Mouse (Mus musculus) CH12.LX (cell line): ENCODE measurements around the gene Olfr96. TPM values are rescaled to one million over a fixed set of nuclear protein-coding genes. Genes with fewer than 3 reads are reported as not detected.

Experiments used
- DNase-seq: peaks from one replicate; pipeline ENCODE4 v3.0.0-alpha.2; 2013; ENCODE audit errors: extremely low read depth
- H3K27ac ChIP-seq: 2 replicates; pipeline ENCODE4 v1.5.1; 2012; ENCODE audit warnings: low read depth, mild to moderate bottlenecking, control low read depth, moderate library complexity; ENCODE audit not compliant: insufficient read depth
- H3K27me3 ChIP-seq: replicated peaks from 2 replicates; pipeline ENCODE3; 2012; ENCODE audit warnings: inconsistent platforms
- H3K36me3 ChIP-seq, 2 experiments: replicated peaks in 1 of 2; 2 replicates each; pipeline versions ENCODE3 to v1.6.1; 2012; ENCODE audit warnings: inconsistent platforms in 1 of 2, low read length in 1 of 2, mild to moderate bottlenecking in 1 of 2, mixed read lengths in 1 of 2, moderate library complexity in 1 of 2; ENCODE audit not compliant: control insufficient read depth in 1 of 2, insufficient read depth in 1 of 2
- H3K4me1 ChIP-seq, 2 experiments: 2 replicates each; pipeline ENCODE4 v1.6.1; 2012; ENCODE audit warnings: inconsistent platforms in 1 of 2, moderate library complexity in 1 of 2; ENCODE audit not compliant: insufficient read depth in 2 of 2, control insufficient read depth in 1 of 2
- H3K4me2 ChIP-seq: 2 replicates; pipeline ENCODE4 v1.6.1; 2012; ENCODE audit warnings: low read depth, mild to moderate bottlenecking, control low read depth; ENCODE audit not compliant: poor library complexity, insufficient read depth, severe bottlenecking
- H3K4me3 ChIP-seq, 3 experiments: fragments of 150-350 bp in 1 of 3; sonication (generic) in 1 of 3; replicated peaks in 1 of 3; 2 replicates each; pipeline versions ENCODE3 to v1.5.1; 2011 to 2012; ENCODE audit warnings: low read depth in 2 of 3, low read length in 2 of 3, mild to moderate bottlenecking in 2 of 3, moderate library complexity in 2 of 3, control low read depth in 1 of 3, improper control_type of control experiment in 1 of 3, inconsistent platforms in 1 of 3, mixed read lengths in 1 of 3; ENCODE audit not compliant: poor library complexity in 1 of 3
- H3K79me2 ChIP-seq: replicated peaks from 2 replicates; pipeline ENCODE4 v1.6.1; 2012; ENCODE audit warnings: mild to moderate bottlenecking, moderate library complexity; ENCODE audit not compliant: control insufficient read depth, poor library complexity, insufficient read depth, severe bottlenecking; ENCODE audit errors: extremely low read depth
- H3K9ac ChIP-seq: 2 replicates; pipeline ENCODE4 v1.6.1; 2012; ENCODE audit warnings: low read depth, mild to moderate bottlenecking, control low read depth, moderate library complexity; ENCODE audit not compliant: insufficient read depth
- H3K9me3 ChIP-seq: replicated peaks from 2 replicates; pipeline ENCODE3; 2012; ENCODE audit warnings: low read length, inconsistent platforms, mixed read lengths
- CHD1 ChIP-seq: IDR thresholded peaks from 2 replicates; pipeline ENCODE4 v1.6.1; 2012; ENCODE audit warnings: low read depth, low read length, improper control_type of control experiment, inconsistent platforms
- CHD2 ChIP-seq: IDR thresholded peaks from 2 replicates; pipeline ENCODE4 v1.6.1; 2011; ENCODE audit warnings: low read length, improper control_type of control experiment
- CTCF ChIP-seq, 2 experiments: IDR thresholded peaks in 1 of 2; conservative IDR thresholded peaks in 1 of 2; 2 replicates each; pipeline ENCODE4 v1.5.1; 2011 to 2012; ENCODE audit warnings: low read depth in 2 of 2, low read length in 2 of 2, improper control_type of control experiment in 1 of 2, inconsistent platforms in 1 of 2, mild to moderate bottlenecking in 1 of 2, moderate library complexity in 1 of 2
- E2F4 ChIP-seq: IDR thresholded peaks from 2 replicates; pipeline ENCODE4 v1.6.1; 2011; ENCODE audit warnings: low read depth, low read length, improper control_type of control experiment; ENCODE audit not compliant: insufficient replicate concordance
- ELF1 ChIP-seq: IDR thresholded peaks from 2 replicates; pipeline ENCODE4 v1.6.1; 2014; ENCODE audit warnings: low read depth, mild to moderate bottlenecking, inconsistent platforms, low read length, improper control_type of control experiment
- EP300 ChIP-seq: IDR thresholded peaks from 2 replicates; pipeline ENCODE4 v1.6.1; 2011; ENCODE audit warnings: low read length, improper control_type of control experiment
- ETS1 ChIP-seq: conservative IDR thresholded peaks from 2 replicates; pipeline ENCODE4 v1.6.1; 2012; ENCODE audit warnings: low read depth, mild to moderate bottlenecking, inconsistent platforms, low read length, improper control_type of control experiment, moderate library complexity
- GABPA ChIP-seq: IDR thresholded peaks from 2 replicates; pipeline ENCODE4 v1.6.1; 2012; ENCODE audit warnings: low read depth, low read length, improper control_type of control experiment, inconsistent platforms; ENCODE audit not compliant: insufficient replicate concordance
- HCFC1 ChIP-seq: IDR thresholded peaks from 2 replicates; pipeline ENCODE4 v1.6.1; 2012; ENCODE audit warnings: low read depth, mild to moderate bottlenecking, inconsistent platforms, low read length, improper control_type of control experiment
- IRF4 ChIP-seq: IDR thresholded peaks from 2 replicates; pipeline ENCODE4 v1.6.1; 2014; ENCODE audit warnings: low read depth, mild to moderate bottlenecking, inconsistent platforms, low read length, improper control_type of control experiment
- JUN ChIP-seq: IDR thresholded peaks from 2 replicates; pipeline ENCODE4 v1.6.1; 2011; ENCODE audit warnings: low read depth, mild to moderate bottlenecking, low read length, improper control_type of control experiment, moderate library complexity; ENCODE audit not compliant: insufficient read depth
- JUND ChIP-seq: conservative IDR thresholded peaks from 2 replicates; pipeline ENCODE4 v1.6.1; 2011; ENCODE audit warnings: low read depth, low read length, improper control_type of control experiment
- KAT2A ChIP-seq: IDR thresholded peaks from 2 replicates; pipeline ENCODE4 v1.6.1; 2012; ENCODE audit warnings: low read length, improper control_type of control experiment, inconsistent platforms; ENCODE audit not compliant: insufficient replicate concordance
- MAFK ChIP-seq: IDR thresholded peaks from 2 replicates; pipeline ENCODE4 v1.6.1; 2011; ENCODE audit warnings: low read length, improper control_type of control experiment; ENCODE audit not compliant: insufficient replicate concordance
- MAZ ChIP-seq: IDR thresholded peaks from 2 replicates; pipeline ENCODE4 v1.6.1; 2012; ENCODE audit warnings: low read depth, mild to moderate bottlenecking, inconsistent platforms, low read length, improper control_type of control experiment, moderate library complexity
- MEF2A ChIP-seq: IDR thresholded peaks from 2 replicates; pipeline ENCODE4 v1.6.1; 2014; ENCODE audit warnings: low read depth, mild to moderate bottlenecking, inconsistent platforms, low read length, improper control_type of control experiment, borderline replicate concordance
- MXI1 ChIP-seq: IDR thresholded peaks from 2 replicates; pipeline ENCODE4 v1.6.1; 2011; ENCODE audit warnings: mild to moderate bottlenecking, low read depth, low read length, improper control_type of control experiment
- MYC ChIP-seq: IDR thresholded peaks from 2 replicates; pipeline ENCODE4 v1.6.1; 2011; ENCODE audit warnings: low read depth, mild to moderate bottlenecking, improper control_type of control experiment, low read length
- NRF1 ChIP-seq: IDR thresholded peaks from 2 replicates; pipeline ENCODE4 v1.6.1; 2014; ENCODE audit warnings: low read depth, mild to moderate bottlenecking, inconsistent platforms, low read length, improper control_type of control experiment, moderate library complexity
- PAX5 ChIP-seq: IDR thresholded peaks from 2 replicates; pipeline ENCODE4 v1.6.1; 2012; ENCODE audit warnings: low read length, inconsistent platforms, mixed read lengths
- POLR2A ChIP-seq: IDR thresholded peaks from 2 replicates; pipeline ENCODE4 v1.6.1; 2011; ENCODE audit warnings: low read depth, mild to moderate bottlenecking, improper control_type of control experiment, low read length
- RAD21 ChIP-seq: IDR thresholded peaks from 2 replicates; pipeline ENCODE4 v1.6.1; 2011; ENCODE audit warnings: low read depth, mild to moderate bottlenecking, low read length, improper control_type of control experiment, moderate library complexity
- RCOR1 ChIP-seq: conservative IDR thresholded peaks from 2 replicates; pipeline ENCODE4 v1.6.1; 2012; ENCODE audit warnings: low read depth, mild to moderate bottlenecking, inconsistent platforms, low read length, improper control_type of control experiment
- SIN3A ChIP-seq: IDR thresholded peaks from 2 replicates; pipeline ENCODE4 v1.6.1; 2012; ENCODE audit warnings: low read length, improper control_type of control experiment, inconsistent platforms
- TBP ChIP-seq: conservative IDR thresholded peaks from 2 replicates; pipeline ENCODE4 v1.6.1; 2011; ENCODE audit warnings: low read depth, low read length, improper control_type of control experiment
- TCF12 ChIP-seq: IDR thresholded peaks from 2 replicates; pipeline ENCODE4 v1.6.1; 2014; ENCODE audit warnings: low read depth, mild to moderate bottlenecking, inconsistent platforms, low read length, improper control_type of control experiment
- USF1 ChIP-seq: IDR thresholded peaks from 2 replicates; pipeline ENCODE4 v1.6.1; 2014; ENCODE audit warnings: low read depth, mild to moderate bottlenecking, inconsistent platforms, low read length, improper control_type of control experiment
- USF2 ChIP-seq: conservative IDR thresholded peaks from 2 replicates; pipeline ENCODE4 v1.6.1; 2011; ENCODE audit warnings: low read depth, low read length, improper control_type of control experiment
- ZKSCAN1 ChIP-seq: IDR thresholded peaks from 2 replicates; pipeline ENCODE4 v1.6.1; 2012; ENCODE audit warnings: low read depth, inconsistent platforms, low read length, improper control_type of control experiment, borderline replicate concordance
- ZMIZ1 ChIP-seq: IDR thresholded peaks from 2 replicates; pipeline ENCODE4 v1.6.1; 2012; ENCODE audit warnings: low read depth, mild to moderate bottlenecking, inconsistent platforms, low read length, improper control_type of control experiment
- ZNF384 ChIP-seq: IDR thresholded peaks from 2 replicates; pipeline ENCODE4 v1.6.1; 2012; ENCODE audit warnings: low read depth, low read length, improper control_type of control experiment, inconsistent platforms
- dilution Hi-C: fragments of 300-500 bp; cut with MboI; formaldehyde crosslinking; loops from 2 replicates; pipeline ENCODE4 v1.14.3; 2020; ENCODE audit warnings: low sequenced_read_pairs; ENCODE audit not compliant: extremely low pct_unique_long_range_greater_than_20kb, extremely low pct_ligation_motif_present
- in situ Hi-C: fragments of 300-500 bp; cut with MboI; formaldehyde crosslinking; loops from 3 replicates; pipeline ENCODE4 v1.14.3; 2019; ENCODE audit warnings: low sequenced_read_pairs, low pct_ligation_motif_present, low pct_unique_long_range_greater_than_20kb, mixed read lengths
- polyA plus RNA-seq: library from polyadenylated mRNA; unstranded; fragments of >175 nt; gene quantifications from 2 replicates; pipeline ENCODE4 v1.2.1, GENCODE M21; 2012; ENCODE audit warnings: low read depth; ENCODE audit not compliant: insufficient read length
- total RNA-seq, 2 experiments: library from RNA; depleted of rRNA; stranded (reverse); fragments of 300-350 nt in 1 of 2; fragments of >200 nt in 1 of 2; gene quantifications; 2 replicates each; pipeline ENCODE4 v1.2.3; 2012 to 2014

Olfr96 gene
- total and polyA plus RNA-seq, 3 experiments: not detected

GRCm38 (mm10) chr17:37242198-37242597 is 22.3 kb downstream of the Olfr96 start:
- dilution Hi-C loops (no loop called here), in situ Hi-C loops (no loop called here)
- Histone ChIP-seq H3K9ac (no peak overlapping the region), H3K4me3 (no peak overlapping the region), H3K9me3 (peaks cover 8% of the 10 kb centered on the region), H3K27me3 (no peaks in the 10 kb centered on the region), H3K4me1 (peaks cover 0 to 4% of the 10 kb centered on the region in 2 experiments; a peak in 1 of 4 replicates), H3K79me2 (no peaks in the 10 kb centered on the region), H3K36me3 (no peaks in the 10 kb centered on the region), H3K27ac (no peak overlapping the region), H3K4me2 (no peak overlapping the region)
- TF ChIP-seq MYC: no peak
- no peak for TF ChIP-seq ETS1
- no peak for TF ChIP-seq ZNF384
- no peak for TF ChIP-seq HCFC1
- TF ChIP-seq NRF1: no peak
- no peak for TF ChIP-seq CTCF (conservative IDR thresholded peaks at IDR 0.05 in 1 of 2, IDR thresholded peaks at IDR 0.05 in 1 of 2; ENCODE audit: low read depth in 2 of 2, low read length in 2 of 2)
- TF ChIP-seq TCF12: no peak
- TF ChIP-seq SIN3A: no peak
- no peak for TF ChIP-seq E2F4
- no peak for TF ChIP-seq EP300
- no peak for DNase-seq

- Histone ChIP-seq H3K36me3 (peaks cover 0 to 4% of the 10 kb centered on the region in 2 experiments), H3K27ac (no peak overlapping the region), H3K9me3 (peaks cover 2% of the 10 kb centered on the region), H3K79me2 (no peaks in the 10 kb centered on the region), H3K4me3 (peak overlapping the region; percentile 58 to 65 (median 59)), H3K4me2 (peak overlapping the region; percentile 80), H3K4me1 (peaks cover 0 to 13% of the 10 kb centered on the region in 2 experiments; a peak in 2 of 4 replicates), H3K9ac (peak overlapping the region; percentile 88), H3K27me3 (no peaks in the 10 kb centered on the region)
- DNase-seq: peak; percentile 95
- in situ Hi-C loops: no loop called here
- dilution Hi-C loops: no loop called here
- TF ChIP-seq JUND: no peak
- TF ChIP-seq NRF1: no peak; the same call in 1 of the 2 replicates
- peak; percentile 61 for TF ChIP-seq TCF12
- no peak for TF ChIP-seq HCFC1
- no peak for TF ChIP-seq ZNF384
- TF ChIP-seq RAD21: peak; percentile 64
- no peak for TF ChIP-seq ZKSCAN1
- no peak for TF ChIP-seq RCOR1
- TF ChIP-seq GABPA: no peak
- no peak for TF ChIP-seq MAFK
- TF ChIP-seq IRF4: peak; percentile 81
- TF ChIP-seq PAX5: no peak
- TF ChIP-seq EP300: no peak
- TF ChIP-seq MXI1: no peak
- no peak for TF ChIP-seq MAZ
- peak; percentile 98 for TF ChIP-seq CHD2
- peak; percentile 92 for TF ChIP-seq TBP
- no peak for TF ChIP-seq CHD1
- no peak for TF ChIP-seq JUN
- peak; percentile 63 for TF ChIP-seq POLR2A
- peak; percentile 42; the same call in 1 of the 2 replicates for TF ChIP-seq ELF1
- TF ChIP-seq KAT2A: no peak
- peak; percentile 94 for TF ChIP-seq ZMIZ1
- no peak for TF ChIP-seq MYC
- TF ChIP-seq SIN3A: no peak
- no peak for TF ChIP-seq USF2
- TF ChIP-seq CTCF (conservative IDR thresholded peaks at IDR 0.05 in 1 of 2, IDR thresholded peaks at IDR 0.05 in 1 of 2; ENCODE audit: low read depth in 2 of 2, low read length in 2 of 2): peak in 1 of 2 experiments; percentile 69; a peak in 2 of 4 replicates
- TF ChIP-seq USF1: no peak
- peak; percentile 31; the same call in 1 of the 2 replicates for TF ChIP-seq MEF2A
Observed at GRCm38 (mm10) chr17:37246715-37247114, 26.8 kb downstream of the Olfr96 start.
